Mouse (Mus musculus): ENCODE results near the gene Dtx4.
A peak's percentile ranks its signal among the peaks of the same experiment; 100 is the strongest.

The Dtx4 gene

DNA sequence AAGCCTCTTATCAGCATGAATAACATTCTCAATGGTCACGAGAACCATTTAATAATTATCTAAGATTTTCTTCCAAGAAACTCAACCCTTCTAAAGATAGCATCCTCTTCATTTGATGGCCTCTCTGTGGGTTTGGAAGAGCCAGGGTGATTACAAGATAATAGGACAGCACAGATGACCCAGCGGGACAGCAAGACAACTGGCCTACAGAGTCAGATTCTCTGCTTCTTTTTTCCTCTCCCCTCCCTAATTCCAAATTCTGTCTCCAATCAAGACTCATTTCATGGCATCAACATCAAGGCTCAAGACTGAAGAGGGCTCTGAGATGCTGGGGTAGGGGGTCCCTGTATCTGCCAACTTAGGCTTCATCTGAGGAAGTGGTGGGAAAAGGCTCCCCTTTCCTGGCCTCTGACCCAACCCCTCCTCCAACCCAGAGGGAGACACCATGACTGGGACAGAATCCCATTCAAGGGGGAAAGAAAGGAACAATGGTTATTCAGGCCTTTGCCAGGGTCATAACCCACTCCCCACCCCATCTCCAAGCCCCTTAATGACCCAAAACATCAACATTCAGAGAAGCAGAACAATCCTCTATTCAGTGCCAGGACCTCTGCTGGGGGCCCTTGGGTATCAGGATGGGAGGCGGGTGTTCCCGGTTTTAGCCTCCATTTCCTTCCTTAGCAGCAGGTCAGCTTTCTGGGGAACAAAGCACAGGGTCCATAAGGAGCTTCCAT, 7.6 kb downstream of the Dtx4 start:
- DNase-seq (ENCODE audit: low spot score): no peak

DNA sequence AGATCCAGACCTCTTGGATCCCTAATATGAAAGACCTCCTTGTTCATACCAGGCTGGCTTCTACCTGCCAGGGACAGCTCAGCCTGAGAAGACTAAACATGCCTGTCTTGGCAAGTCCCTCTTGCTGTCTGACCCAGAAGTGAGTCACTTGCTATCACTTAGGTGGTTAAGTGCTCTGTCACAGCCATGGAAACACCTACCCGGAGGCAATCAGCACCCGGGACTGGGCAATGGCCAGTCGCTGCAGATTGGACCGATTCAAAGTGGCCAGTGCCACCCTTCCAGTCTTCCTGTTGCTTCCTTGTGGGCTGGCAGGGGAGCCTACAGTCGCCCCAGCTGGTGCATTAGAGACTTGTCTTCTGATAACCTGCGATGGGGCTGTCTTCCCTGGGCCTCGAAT, 9.6 kb downstream of the Dtx4 start:
- no peak for DNase-seq (ENCODE audit: low spot score)

DNA sequence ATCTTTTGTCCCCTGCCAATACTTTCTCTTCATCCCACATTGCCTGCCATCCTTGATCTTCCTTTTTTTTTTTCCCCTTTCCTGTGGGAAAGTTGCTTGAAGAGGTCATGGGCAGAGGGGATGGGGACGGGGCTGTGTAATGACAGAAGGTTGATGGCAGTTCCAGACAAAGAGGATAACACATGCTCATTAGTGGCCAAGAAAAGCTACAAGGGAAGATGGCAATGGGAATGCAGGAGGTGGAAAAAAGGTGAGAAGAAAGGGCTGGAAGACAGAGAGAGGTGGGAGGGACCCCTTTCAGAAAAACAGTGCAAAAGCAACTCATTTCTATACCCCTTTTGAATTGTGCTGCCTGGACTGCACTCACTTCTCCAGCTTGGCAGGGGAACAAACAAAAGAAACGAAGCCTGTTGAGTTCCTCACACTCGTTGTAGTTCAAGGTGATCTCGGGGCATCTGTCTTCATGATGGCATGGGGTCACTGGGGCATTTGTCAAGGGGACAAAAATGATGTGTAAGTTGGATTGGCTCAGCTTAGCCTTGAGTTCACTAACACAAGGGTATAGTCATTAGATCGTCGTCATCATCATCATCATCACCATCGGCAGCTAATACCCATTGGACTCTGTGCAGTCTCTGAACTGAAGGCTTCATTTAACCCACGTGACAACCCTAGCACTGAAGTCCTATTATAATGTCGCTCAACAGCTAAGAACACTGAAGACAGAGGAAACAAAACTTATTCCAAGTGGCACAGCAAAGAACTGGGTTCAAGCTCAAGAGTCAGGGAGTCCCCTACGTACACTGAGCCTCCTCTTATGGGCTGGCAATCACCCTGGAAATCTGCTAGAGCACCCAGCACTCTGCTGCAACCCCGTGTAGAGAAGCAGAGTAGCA, 11.3 kb downstream of the Dtx4 start:
- DNase-seq (ENCODE audit: low spot score): no peak

DNA sequence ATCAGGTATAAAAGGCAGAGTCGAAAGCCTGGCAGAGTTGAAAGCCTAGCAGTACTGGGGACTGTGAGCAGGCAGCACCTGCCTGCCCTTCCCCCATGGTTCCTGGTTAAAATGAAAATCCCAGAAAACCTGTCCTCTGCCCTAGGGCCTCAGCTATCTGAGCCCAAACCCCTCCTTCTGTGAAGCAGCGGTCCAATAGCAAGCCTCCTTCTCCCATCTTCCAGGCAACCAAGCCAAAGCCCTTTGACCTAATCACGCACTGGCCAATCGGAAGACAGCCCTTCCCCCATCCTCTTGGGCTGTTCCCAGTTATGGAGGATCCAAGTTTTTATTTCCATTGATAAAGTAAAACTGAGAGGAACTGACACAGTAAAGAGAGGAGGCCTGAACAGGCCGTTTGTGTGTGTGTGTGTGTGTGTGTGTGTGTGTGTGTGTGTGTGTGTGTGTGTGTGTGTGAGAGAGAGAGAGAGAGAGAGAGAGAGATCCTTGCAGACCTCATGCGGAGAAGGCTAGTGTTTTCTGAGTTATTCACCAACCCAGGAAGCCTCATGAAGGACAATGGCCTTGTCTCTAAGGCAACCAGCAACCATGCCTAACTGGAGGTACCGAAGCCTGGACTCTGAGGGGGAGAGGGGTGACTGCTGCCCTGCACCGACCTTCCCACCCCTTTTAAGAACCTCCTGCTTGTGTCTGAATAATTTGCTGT, 12.1 kb downstream of the Dtx4 start:
- no peak for DNase-seq (ENCODE audit: low spot score)

DNA sequence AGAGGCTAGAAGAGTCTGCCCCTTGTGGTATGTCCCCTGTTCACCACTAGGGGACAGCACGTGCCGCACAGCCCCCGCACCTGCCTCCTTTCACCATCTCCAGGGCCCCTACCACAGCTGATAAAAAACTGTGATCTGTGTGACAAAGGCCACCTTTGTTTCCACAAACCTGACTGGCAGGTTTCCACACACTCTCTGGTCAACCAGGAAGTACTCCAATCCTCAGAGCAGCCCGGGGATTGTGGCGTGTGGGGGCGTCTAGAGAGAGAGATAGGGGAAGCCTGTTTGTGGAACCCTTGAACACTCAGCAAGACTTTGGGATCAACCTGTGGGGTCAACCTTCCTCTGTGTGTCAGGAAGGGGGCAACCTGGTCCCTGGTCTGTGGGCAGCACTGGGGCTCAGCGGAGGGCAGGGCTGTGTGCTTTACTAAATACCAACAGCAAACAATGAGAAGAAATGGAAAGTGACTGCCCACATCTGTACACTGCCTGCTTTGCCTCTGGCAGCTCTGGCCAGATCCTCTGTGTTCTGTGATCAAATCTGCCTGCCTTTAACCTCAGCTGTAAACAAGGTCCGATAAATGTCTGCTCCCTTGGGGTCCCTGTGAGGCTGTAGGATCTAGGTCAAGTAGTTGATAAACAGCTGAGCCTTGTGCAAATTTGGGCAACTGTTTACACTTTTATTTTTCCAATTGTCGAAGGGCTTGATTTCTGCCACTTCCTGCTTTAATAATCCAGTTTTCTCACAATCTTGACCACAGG, 12.9 kb downstream of the Dtx4 start:
- DNase-seq (ENCODE audit: low spot score): no peak

DNA sequence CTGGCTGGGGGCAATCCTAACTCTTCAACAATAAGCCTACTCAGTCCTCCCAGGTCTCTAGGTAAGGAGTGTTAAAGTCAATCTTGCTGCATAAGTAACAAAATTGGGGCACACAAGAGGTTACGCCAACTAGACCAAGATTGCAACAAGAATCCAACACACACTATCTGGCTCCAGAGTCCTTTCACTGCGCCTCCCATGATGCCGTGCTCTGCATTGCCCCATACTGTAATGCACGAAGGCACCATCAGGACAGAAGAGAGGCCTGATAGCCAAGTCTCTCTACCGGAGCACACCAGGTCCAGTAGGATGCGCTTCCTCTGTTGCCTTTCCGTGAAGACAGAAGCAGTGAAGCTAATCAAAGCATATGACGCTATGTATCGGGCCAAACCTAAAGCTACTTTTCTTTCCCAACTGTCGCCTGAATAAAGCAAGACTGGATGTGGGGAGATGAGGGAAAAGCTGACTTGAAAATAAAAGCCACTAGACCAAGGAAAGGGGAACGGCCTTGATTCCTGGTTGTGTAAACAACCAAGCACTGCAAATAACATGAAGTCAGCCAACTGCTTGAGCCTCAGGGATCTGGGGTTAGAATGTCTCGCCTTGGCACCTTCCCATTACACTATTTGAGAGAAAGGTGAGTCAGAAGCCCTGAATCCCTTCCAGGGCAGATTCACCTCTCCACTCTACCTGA, 13.6 kb downstream of the Dtx4 start:
- DNase-seq (ENCODE audit: low spot score): no peak

DNA sequence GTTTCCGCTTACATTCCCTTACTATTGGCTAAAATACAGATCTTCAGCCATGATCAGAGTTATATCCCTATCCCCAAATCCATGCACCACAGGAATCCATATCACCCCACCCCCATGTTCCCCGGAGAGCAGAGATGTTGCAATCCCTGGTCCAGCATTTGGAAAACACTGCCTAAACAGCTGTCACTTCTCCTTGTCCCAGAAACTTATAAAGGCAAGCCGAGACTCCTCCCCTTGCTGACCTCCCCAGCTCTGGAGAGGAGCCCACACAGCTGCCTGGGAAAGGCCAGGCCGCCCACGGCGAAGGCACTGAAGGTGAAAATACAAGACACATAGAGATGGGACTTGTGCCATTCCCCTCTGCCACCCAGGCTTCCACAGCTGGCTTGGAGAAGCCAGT, 14.4 kb downstream of the Dtx4 start:
- DNase-seq (ENCODE audit: low spot score): no peak

DNA sequence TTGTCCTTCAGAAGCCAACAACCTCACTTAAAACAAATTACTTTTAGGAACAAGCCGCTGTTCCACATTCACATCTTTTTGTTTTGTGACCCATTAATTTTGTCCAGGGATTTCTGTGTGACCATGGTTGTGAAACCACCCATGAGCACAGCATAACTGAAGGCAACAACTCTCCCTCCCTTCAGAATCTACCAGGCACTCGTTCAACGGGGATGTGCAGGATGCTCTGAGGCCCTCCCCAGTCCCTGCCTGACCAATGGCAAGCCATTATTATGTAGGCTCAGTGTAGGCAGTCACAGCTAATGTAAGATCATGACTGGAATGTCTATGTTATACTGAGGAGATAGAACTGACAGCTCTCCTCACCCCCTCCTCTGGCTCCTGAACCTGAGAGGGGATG, 15.6 kb downstream of the Dtx4 start:
- no peak for DNase-seq (ENCODE audit: low spot score)

DNA sequence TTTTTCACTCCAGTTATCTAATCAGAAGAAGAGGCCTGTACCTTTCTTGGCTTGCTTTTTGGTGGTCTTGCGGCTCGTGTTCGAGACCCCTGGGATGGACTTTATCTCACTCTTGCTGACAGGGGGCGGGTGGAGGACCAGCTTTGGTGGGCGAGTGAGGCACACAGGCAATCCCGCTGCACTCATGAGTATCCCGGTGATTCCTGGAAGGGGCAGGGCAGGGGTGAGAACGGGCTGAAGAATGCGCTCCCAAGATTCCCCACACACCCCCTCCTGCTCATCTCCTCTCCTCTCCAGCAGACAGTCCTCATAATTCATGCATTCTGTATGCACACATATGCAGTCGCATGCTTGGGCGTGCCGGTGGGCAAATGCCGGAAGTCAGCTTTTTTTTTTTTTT, 16.0 kb downstream of the Dtx4 start:
- DNase-seq (ENCODE audit: low spot score): no peak

DNA sequence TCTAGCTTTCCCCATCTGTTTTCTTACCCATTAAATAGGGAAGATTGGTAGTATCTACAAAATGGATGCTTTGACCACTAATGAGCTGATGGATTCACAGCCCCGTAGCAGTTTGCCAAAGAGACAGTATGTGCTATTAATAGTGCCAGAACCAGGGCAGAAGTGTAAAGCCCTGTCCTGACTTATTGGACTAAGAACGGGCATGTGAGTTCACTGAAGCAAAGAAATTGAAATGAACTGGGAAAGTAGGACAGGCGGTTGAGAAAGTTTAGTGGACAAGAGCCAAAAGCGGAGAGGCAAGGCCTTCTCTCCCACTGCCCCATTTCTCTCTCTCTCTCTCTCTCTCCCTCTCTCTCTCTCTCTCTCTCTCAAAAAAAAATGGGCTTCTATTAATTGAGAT, 17.0 kb downstream of the Dtx4 start:
- DNase-seq (ENCODE audit: low spot score): no peak

DNA sequence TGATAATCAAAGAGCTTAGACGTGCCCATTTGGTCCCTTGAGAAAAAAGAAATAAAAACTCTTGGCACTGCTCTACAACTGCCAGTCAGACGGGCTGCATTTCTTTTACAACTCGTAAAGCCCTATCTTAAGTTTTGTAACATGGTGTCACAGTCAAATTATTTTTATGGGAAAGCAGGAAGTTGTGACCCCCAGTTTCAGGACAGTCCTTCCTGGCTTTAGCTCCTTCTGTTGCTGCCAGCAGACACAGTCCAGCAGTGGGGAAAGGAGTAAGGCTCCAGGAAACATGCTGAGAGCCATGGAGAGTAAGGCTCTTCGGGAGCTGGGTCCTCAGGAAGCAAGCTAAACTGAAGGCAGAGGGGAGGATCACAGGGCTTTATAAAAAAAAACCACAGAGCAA, 17.5 kb downstream of the Dtx4 start:
- no peak for DNase-seq (ENCODE audit: low spot score)

DNA sequence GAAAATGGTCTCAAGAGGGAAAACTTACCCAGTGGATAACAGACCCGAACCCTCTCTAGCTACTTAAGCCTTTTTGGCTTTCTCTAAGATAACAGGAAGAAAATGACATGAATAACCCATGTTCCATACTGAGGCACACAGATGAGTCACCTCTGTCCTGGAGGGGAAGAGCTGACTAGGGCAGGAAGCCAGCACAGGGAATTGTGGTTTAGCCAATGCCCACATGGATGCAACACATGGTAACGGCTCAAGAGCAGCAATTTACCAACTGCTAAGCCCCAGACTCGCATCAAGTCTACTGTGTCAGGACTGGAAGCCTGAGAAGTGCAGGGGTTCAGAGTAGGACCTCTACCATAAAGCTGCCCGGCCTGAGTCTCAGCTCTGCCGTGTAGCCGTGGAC, 22.9 kb downstream of the Dtx4 start:
- DNase-seq (ENCODE audit: low spot score): no peak

DNA sequence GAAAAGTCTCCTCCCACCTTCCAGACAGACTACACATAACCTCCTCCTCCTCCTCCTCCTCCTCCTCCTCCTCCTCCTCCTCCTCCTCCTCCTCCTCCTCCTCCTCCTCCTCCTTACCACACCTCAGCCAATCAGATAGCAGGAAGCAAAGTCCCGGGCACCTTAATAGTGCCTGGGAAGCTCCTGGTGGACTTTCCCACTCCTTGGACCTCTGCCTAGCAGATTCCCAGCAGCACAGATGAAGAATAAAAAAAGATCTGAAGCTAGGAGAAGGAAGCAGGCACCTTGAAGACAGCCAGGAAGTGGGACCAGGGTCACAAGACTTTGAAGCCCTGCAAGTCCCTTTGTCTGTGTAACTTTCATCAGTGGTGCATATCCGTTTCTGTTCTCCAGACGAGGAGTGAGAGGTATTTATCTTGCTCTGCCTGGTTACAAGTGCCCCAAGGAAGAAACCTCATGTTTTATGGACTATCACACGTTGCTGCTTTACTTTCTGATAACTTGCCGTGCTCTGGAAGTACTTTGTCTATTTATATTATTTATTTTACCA, 24.5 kb downstream of the Dtx4 start:
- DNase-seq (ENCODE audit: low spot score): no peak

DNA sequence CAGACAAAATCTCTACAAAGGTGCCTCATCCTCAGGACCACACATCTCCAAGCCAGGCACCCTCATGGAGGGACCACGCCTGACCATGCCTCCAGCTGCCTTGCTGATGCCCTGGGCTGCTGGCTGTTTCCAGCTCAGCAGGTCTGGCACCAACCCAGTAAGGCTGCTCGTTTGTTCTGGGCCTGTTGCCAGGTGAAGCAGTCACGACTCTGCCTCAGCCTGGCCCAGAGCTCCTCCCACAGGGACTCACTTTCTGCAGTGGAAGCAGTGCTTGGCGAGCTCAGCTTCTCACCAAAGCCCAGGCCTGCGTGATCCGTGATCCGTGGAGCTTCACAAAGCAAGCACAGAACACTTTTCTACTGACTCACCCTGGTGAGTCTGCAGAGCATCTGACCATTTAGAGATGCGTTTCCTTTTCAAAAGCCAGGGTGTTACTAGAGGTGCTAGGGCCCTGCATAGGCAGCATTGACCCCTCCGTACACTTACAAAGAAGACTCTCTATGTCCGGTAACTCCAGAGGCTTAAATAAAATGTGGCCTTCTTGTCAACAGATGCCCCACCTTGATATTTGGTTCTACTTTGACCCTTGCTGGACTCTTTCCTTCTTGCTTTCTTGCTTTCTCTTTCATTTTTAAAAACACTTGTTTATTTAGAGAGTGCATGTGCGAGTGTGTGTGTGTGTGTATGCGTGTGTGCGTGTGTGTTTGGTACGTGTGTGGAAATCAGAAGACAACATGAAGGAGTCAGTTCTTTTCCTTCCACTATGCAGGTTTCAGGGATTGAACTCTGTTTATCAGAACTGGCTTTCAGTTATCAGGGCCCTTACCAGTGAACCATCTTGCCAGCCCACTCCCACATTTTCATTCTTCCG, 25.6 kb downstream of the Dtx4 start:
- DNase-seq (ENCODE audit: low spot score): no peak

DNA sequence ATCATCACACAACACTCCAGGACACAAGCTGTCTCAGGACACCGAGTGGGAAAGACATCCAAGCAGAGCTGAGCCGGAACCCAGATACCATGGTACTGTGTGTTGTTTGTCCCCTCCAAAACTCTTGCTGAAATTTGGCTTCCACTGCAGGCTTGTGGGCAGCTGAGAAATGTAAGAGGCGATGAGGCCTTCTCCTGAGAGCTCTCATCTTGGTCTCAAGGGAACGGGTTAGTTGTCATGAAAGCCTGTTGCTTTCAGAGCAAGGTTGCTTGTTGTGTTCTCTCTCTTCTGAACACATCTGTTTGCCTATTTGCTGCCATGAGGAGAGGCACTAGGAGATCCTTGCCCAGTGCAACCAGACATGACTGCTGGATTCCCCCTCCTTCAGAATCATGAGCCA, 27.3 kb downstream of the Dtx4 start:
- no peak for DNase-seq (ENCODE audit: low spot score)

DNA sequence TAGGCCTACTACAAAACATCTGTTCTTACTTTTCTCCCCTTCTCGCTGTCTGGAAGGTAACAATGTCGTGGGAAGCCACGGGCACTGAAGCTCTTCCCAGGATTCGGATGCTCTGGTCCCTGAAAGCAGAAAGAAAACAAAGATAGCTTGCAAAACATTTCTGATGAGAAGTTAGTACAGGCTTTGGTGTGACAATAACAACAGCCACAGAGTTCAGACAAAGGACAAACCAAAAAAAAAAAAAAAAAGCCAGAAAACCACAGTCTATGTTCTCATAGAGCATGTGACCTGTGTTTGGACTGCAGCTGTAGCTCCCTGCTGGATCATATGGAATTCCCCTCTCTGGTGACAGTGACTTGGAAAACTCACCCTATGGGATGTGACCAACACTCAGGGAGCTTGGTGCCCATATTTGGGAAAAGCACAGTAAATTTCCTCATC, 28.0 kb downstream of the Dtx4 start:
- no peak for DNase-seq (ENCODE audit: low spot score)

DNA sequence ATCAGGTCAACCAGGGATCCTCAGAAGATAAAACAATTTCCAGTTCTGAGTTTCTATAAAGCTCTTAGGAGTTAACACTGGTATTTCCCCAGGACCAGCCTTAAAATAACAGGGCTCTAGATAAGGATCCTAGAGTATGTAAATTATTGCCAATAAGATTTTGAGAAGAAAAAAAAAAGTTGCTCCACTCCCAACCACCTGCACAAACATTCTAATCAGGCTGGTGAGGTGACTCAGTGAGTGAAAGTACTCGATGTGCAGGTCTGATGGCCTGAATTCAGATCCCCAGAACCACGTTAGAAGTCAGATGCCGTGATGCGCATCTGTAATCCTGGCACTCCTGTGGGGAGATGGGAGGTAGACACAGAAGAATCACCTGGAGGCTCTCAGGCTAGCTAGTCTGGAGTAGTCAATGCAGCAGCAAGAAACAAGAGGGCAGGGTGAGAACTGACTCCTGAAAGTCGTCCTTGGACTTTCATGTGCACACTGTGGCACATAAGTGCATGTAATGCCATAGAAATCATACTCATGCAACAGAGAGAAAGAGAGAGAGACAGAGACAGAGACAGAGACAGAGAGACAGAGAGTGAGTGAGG, 28.8 kb downstream of the Dtx4 start:
- DNase-seq (ENCODE audit: low spot score): no peak

DNA sequence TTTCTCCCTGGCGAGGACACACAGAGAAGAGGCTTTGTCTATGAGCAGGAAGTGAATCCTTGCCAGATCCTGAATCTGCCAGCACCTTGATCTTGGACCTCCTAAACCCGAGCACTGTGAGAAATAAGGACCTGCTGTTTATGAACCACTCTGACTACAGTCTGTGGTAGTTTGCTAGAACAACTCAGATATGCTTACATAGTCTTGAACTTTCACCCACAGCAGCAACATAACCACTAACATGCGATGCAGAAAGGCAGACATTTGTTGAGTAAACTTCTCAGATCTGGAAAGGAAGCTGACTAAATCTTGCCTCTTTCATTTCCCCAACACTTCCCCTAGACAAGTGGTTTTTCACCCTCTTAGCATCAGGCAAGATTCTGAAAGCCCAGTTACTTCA, 29.4 kb downstream of the Dtx4 start:
- no peak for DNase-seq (ENCODE audit: low spot score)

DNA sequence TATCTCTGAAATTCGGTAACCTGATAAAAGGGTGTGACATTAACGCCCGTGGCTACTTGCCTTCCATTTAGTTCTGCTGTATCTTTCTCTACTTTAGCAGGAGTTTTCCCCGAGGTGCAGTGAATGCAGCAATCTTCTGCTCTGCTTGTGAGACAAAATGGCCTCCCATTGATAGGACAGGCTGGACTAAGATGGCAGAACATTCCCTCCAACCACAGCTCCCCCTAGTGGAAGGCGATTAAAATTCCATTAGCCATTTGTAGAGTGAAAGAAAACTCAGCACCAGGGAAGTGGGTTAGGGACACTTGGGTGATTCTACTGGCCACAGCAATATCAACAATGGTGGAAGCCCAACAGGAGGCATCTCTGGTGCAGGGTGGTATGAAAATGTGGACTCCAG, 33.8 kb downstream of the Dtx4 start:
- peak; percentile 26 for DNase-seq (ENCODE audit: low spot score)

DNA sequence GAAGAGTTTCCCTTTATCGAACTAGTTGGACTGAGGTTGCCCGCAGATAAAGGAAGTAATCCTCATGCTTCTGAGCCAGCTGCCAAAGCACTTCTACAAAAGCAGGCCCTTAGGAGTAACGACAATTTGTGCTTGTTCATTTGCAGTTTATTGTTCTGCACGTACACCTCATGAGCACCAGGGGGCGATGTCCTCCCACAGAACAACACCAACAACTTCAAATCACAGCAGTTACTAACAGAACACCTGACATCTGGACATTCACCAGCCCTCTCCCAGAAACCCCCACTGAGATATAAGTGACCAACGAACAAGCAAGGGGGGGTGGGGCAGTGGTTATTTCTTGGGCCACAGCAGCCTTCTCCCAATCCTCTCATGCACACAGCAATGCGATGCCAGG, 35.0 kb downstream of the Dtx4 start:
- DNase-seq (ENCODE audit: low spot score): peak; percentile 18
